Mouse (Mus musculus) G1E (cell line): ENCODE data around the gene Rgma.

Source experiments
- CTCF ChIP-seq: IDR thresholded peaks from 2 replicates; pipeline ENCODE4 v1.5.1; 2012; ENCODE audit warnings: low read depth, low read length, inconsistent platforms, mixed read lengths
- GATA1 ChIP-seq: IDR thresholded peaks from 2 replicates; pipeline ENCODE4 v1.6.1; 2012; ENCODE audit warnings: borderline replicate concordance, low read length, inconsistent platforms, mixed read lengths
- GATA2 ChIP-seq: IDR thresholded peaks from 2 replicates; pipeline ENCODE4 v1.6.1; 2012; ENCODE audit warnings: low read depth, low read length, inconsistent platforms, borderline replicate concordance
- POLR2AphosphoS5 ChIP-seq: IDR thresholded peaks from 2 replicates; pipeline ENCODE4 v1.6.1; 2012; ENCODE audit warnings: low read depth, low read length, inconsistent platforms; ENCODE audit not compliant: insufficient replicate concordance
- TAL1 ChIP-seq: conservative IDR thresholded peaks from 2 replicates; pipeline ENCODE4 v1.6.1; 2012; ENCODE audit warnings: low read depth, low read length, inconsistent platforms, mixed read lengths

GRCm38 (mm10) chr7:73425451-73425850 is 50.1 kb downstream of the Rgma start:
- TF ChIP-seq GATA1 (no peak), CTCF (no peak), TAL1 (no peak), GATA2 (no peak), POLR2AphosphoS5 (no peak)
